8 mouse cellular contexts compared by ENCODE assay signal in genomic region chr2:150749283-150749682, GRCm38 (mm10). TPM values are rescaled to one million over a fixed set of nuclear protein-coding genes. Genes with fewer than 3 reads are reported as not detected.
A peak's percentile ranks its signal among the peaks of the same experiment; 100 is the strongest.
DNase-seq lines count a peak whose midpoint lies in the region; ATAC-seq and TF ChIP-seq lines count a peak whose summit lies in the region.

No protein-coding gene starts in this region.

- ATAC-seq in hindbrain, embryonic 15.5 days (ENCODE audit: low FRiP score, low read depth) = peak; percentile 87
- ATAC-seq in liver, postnatal 0 days = peak; percentile 63

- WGBS in spleen, adult 2 months = under 1% methylated on average over 24 of the region's 24 CpGs
- 1% methylated on average over 24 of the region's 24 CpGs for WGBS in embryonic facial prominence, embryonic 10.5 days
- WGBS in hindbrain, embryonic 15.5 days = 0% methylated on average over 24 of the region's 24 CpGs
- WGBS in liver, postnatal 0 days (ENCODE audit: insufficient replicate concordance) = 1% methylated on average over 24 of the region's 24 CpGs
- WGBS in small intestine, adult 2 months = under 1% methylated on average over 24 of the region's 24 CpGs

- peaks cover 6% of the 10 kb centered on the region; the same call in 1 of the 2 replicates for H3K4me1 ChIP-seq in spleen, adult 2 months (ENCODE audit: control insufficient read depth, insufficient read depth, insufficient read length)
- peaks cover 10% of the 10 kb centered on the region for H3K4me1 ChIP-seq in embryonic facial prominence, embryonic 10.5 days
- H3K4me1 ChIP-seq in hindbrain, embryonic 15.5 days (replicated peaks) = peaks cover 17% of the 10 kb centered on the region
- H3K4me1 ChIP-seq in liver, postnatal 0 days (ENCODE audit: insufficient read depth) = peaks cover 16% of the 10 kb centered on the region
- H3K4me1 ChIP-seq in small intestine, adult 2 months (ENCODE audit: control insufficient read depth, insufficient read depth, insufficient read length, low read length) = peaks cover 11% of the 10 kb centered on the region; the same call in 1 of the 2 replicates

- peaks cover 6% of the 10 kb centered on the region for H3K36me3 ChIP-seq in spleen, adult 2 months (ENCODE audit: control insufficient read depth, insufficient read depth, low read length)
- H3K36me3 ChIP-seq in embryonic facial prominence, embryonic 10.5 days (replicated peaks) = peaks cover 22% of the 10 kb centered on the region
- peaks cover 18% of the 10 kb centered on the region for H3K36me3 ChIP-seq in hindbrain, embryonic 15.5 days
- H3K36me3 ChIP-seq in liver, postnatal 0 days (replicated peaks; ENCODE audit: insufficient read depth, low read length) = peaks cover 8% of the 10 kb centered on the region; the same call in 1 of the 2 replicates
- H3K36me3 ChIP-seq in small intestine, adult 2 months (ENCODE audit: control insufficient read depth, insufficient read depth, low read length) = peaks cover 9% of the 10 kb centered on the region; the same call in 1 of the 2 replicates

- peak overlapping the region; percentile 79 for H3K4me2 ChIP-seq in hindbrain, embryonic 15.5 days
- H3K4me2 ChIP-seq in liver, postnatal 0 days (ENCODE audit: low read depth, low read length) = peak overlapping the region; percentile 100

- no peak for DNase-seq in spleen, adult 2 months (ENCODE audit: low read depth in 1 of 2, low spot score in 2 of 2)
- DNase-seq in spleen, postnatal 10 days (ENCODE audit: low spot score in 2 of 2) = no peak
- DNase-seq in embryonic facial prominence, embryonic 10.5 days (ENCODE audit: low spot score) = peak; percentile 63
- DNase-seq in liver, postnatal 0 days = peak; percentile 42
- no peak for DNase-seq in thymus, adult 18-20 months
- no peak for DNase-seq in urinary bladder, postnatal 25 days (ENCODE audit: low spot score)

- H3K9me3 ChIP-seq in embryonic facial prominence, embryonic 10.5 days = no peaks in the 10 kb centered on the region
- H3K9me3 ChIP-seq in hindbrain, embryonic 15.5 days = no peaks in the 10 kb centered on the region
- no peaks in the 10 kb centered on the region for H3K9me3 ChIP-seq in liver, postnatal 0 days (ENCODE audit: low read length)

- no peaks in the 10 kb centered on the region for H3K27me3 ChIP-seq in spleen, adult 2 months (ENCODE audit: control insufficient read depth, insufficient read depth, low read length)
- peaks cover 4% of the 10 kb centered on the region; the same call in 1 of the 2 replicates for H3K27me3 ChIP-seq in embryonic facial prominence, embryonic 10.5 days (replicated peaks; ENCODE audit: low read depth, poor library complexity, severe bottlenecking)
- peaks cover 20% of the 10 kb centered on the region; the same call in 1 of the 2 replicates for H3K27me3 ChIP-seq in hindbrain, embryonic 15.5 days
- H3K27me3 ChIP-seq in liver, postnatal 0 days (ENCODE audit: insufficient read depth, low read length) = no peaks in the 10 kb centered on the region
- H3K27me3 ChIP-seq in small intestine, adult 2 months (ENCODE audit: control insufficient read depth, insufficient read depth, low read length) = no peaks in the 10 kb centered on the region

- H3K27ac ChIP-seq in spleen, adult 2 months (ENCODE audit: insufficient read depth, low read length) = peak overlapping the region; percentile 85
- H3K27ac ChIP-seq in embryonic facial prominence, embryonic 10.5 days (replicated peaks) = peak overlapping the region; percentile 90
- H3K27ac ChIP-seq in hindbrain, embryonic 15.5 days (replicated peaks) = peak overlapping the region; percentile 88
- peak overlapping the region; percentile 84 for H3K27ac ChIP-seq in liver, postnatal 0 days (ENCODE audit: low read depth)
- peak overlapping the region; percentile 66 for H3K27ac ChIP-seq in small intestine, adult 2 months (ENCODE audit: insufficient read depth, low read depth, low read length)

- peak overlapping the region; percentile 81 for H3K9ac ChIP-seq in hindbrain, embryonic 15.5 days
- H3K9ac ChIP-seq in liver, postnatal 0 days (replicated peaks) = peak overlapping the region; percentile 76

- TF ChIP-seq POLR2A in spleen, adult 2 months (IDR thresholded peaks at IDR 0.05; ENCODE audit: low read depth, low read length) = no peak
- no peak for TF ChIP-seq POLR2A in small intestine, adult 2 months (IDR thresholded peaks at IDR 0.05; ENCODE audit: low read depth, low read length)

- peak overlapping the region; percentile 76 for H3K4me3 ChIP-seq in spleen, adult 2 months (ENCODE audit: extremely low read depth, insufficient read depth, insufficient read length)
- peak overlapping the region; percentile 79 for H3K4me3 ChIP-seq in embryonic facial prominence, embryonic 10.5 days
- peak overlapping the region; percentile 67 for H3K4me3 ChIP-seq in hindbrain, embryonic 15.5 days
- H3K4me3 ChIP-seq in liver, postnatal 0 days (ENCODE audit: low read depth, low read length) = peak overlapping the region; percentile 70
- H3K4me3 ChIP-seq in small intestine, adult 2 months (ENCODE audit: low read depth, low read length) = peak overlapping the region; percentile 72

- TF ChIP-seq EP300 in liver, postnatal 0 days (IDR thresholded peaks at IDR 0.05; ENCODE audit: low read depth) = no peak

- TF ChIP-seq CTCF in spleen, adult 2 months (IDR thresholded peaks at IDR 0.05; ENCODE audit: extremely low read depth, insufficient read depth, insufficient read length, insufficient replicate concordance) = no peak
- TF ChIP-seq CTCF in liver, postnatal 0 days (IDR thresholded peaks at IDR 0.05; ENCODE audit: low read depth) = no peak
- no peak for TF ChIP-seq CTCF in small intestine, adult 2 months (IDR thresholded peaks at IDR 0.05; ENCODE audit: extremely low read depth, insufficient read length, insufficient replicate concordance, low read depth, low read length)

RNA-seq across cellular contexts. Expression of gene Entpd6, which starts 0.4 kb away (rescaled TPM):
- 26.3 and 31.7 TPM in 2 replicates for polyA plus RNA-seq in spleen, adult 2 months (2012; rRNA removed)
- 30.7 and 37.1 TPM in 2 replicates for polyA plus RNA-seq in embryonic facial prominence, embryonic 10.5 days (2016; fragmentation: Nextera tagmentation; extraction: Ambion mirVana)
- 71.6 and 76.3 TPM in 2 replicates for polyA plus RNA-seq in hindbrain, embryonic 15.5 days (2015; fragmentation: Nextera tagmentation; extraction: Ambion mirVana)
- 9.2 and 9.9 TPM in 2 replicates for polyA plus RNA-seq in liver, postnatal 0 days (2015; fragmentation: Nextera tagmentation; extraction: Ambion mirVana)
- polyA plus RNA-seq in small intestine, adult 2 months (2012; rRNA removed) = 11.3 and 19.8 TPM in 2 replicates

RNA-seq across cellular contexts. Expression of gene Pygb, which starts 37.3 kb away (rescaled TPM):
- 25.7 and 28.9 TPM in 2 replicates for polyA plus RNA-seq in spleen, adult 2 months (2012; rRNA removed)
- 62.1 and 66.3 TPM in 2 replicates for polyA plus RNA-seq in embryonic facial prominence, embryonic 10.5 days (2016; fragmentation: Nextera tagmentation; extraction: Ambion mirVana)
- polyA plus RNA-seq in hindbrain, embryonic 15.5 days (2015; fragmentation: Nextera tagmentation; extraction: Ambion mirVana) = 135 and 149 TPM in 2 replicates
- 13.6 and 15.3 TPM in 2 replicates for polyA plus RNA-seq in liver, postnatal 0 days (2015; fragmentation: Nextera tagmentation; extraction: Ambion mirVana)
- 15.6 and 20.5 TPM in 2 replicates for polyA plus RNA-seq in small intestine, adult 2 months (2012; rRNA removed)

Comparison
In these comparisons a context has a peak if more than half of its experiments do, and no peak if none do; other contexts are left out.
1. DNase-seq: peak in embryonic facial prominence, embryonic 10.5 days (single experiment) and liver, postnatal 0 days (single experiment); none in spleen, adult 2 months (0 of 2), spleen, postnatal 10 days (0 of 2), thymus, adult 18-20 months (0 of 2) and urinary bladder, postnatal 25 days (single experiment).
2. Peak in every context shown above with its lines, with median percentiles within 50 percentile points of each other: H3K27ac ChIP-seq and H3K4me3 ChIP-seq.